Mouse (Mus musculus) thymus, postnatal 0 days (tissue): ENCODE measurements around the gene Brca2. TPM values are rescaled to one million over a fixed set of nuclear protein-coding genes. Genes with fewer than 3 reads are reported as not detected.

Source experiments
- DNase-seq: peaks from one replicate; pipeline ENCODE4 v3.0.0-alpha.2; 2015; ENCODE audit warnings: low spot score
- polyA plus RNA-seq: library from polyadenylated mRNA; unstranded; fragments of >200 nt; fragmentation: Nextera tagmentation; extraction: Ambion mirVana; gene quantifications from 2 replicates; pipeline ENCODE4 v1.2.1, GENCODE M21; 2015

The Brca2 gene
- polyA plus RNA-seq, 1 experiment from 2014 or later, result 23.0 TPM

GRCm38 (mm10) chr5:150561783-150562182, 39.4 kb downstream of the Brca2 start:
- DNase-seq, result no peak

- no peak for DNase-seq
These were observed 42.0 kb downstream of the Brca2 start for GRCm38 (mm10) chr5:150564426-150564825.

GRCm38 (mm10) chr5:150566226-150566625, 43.8 kb downstream of the Brca2 start:
- DNase-seq, result no peak

GRCm38 (mm10) chr5:150566971-150567370, 44.5 kb downstream of the Brca2 start:
- no peak for DNase-seq

GRCm38 (mm10) chr5:150570496-150571219, 48.2 kb downstream of the Brca2 start:
- DNase-seq, result no peak

- no peak for DNase-seq
These were observed 52.0 kb downstream of the Brca2 start for GRCm38 (mm10) chr5:150574403-150574802.

GRCm38 (mm10) chr5:150574885-150575284, 52.5 kb downstream of the Brca2 start:
- DNase-seq, result no peak

GRCm38 (mm10) chr5:150576832-150577231, 54.4 kb downstream of the Brca2 start:
- no peak for DNase-seq

GRCm38 (mm10) chr5:150578613-150579171, 56.3 kb downstream of the Brca2 start:
- no peak for DNase-seq

- DNase-seq, result no peak
These were observed 58.8 kb downstream of the Brca2 start for GRCm38 (mm10) chr5:150581180-150581579.

GRCm38 (mm10) chr5:150583181-150583580, 60.8 kb downstream of the Brca2 start:
- no peak for DNase-seq

GRCm38 (mm10) chr5:150583622-150584336, 61.3 kb downstream of the Brca2 start:
- DNase-seq, result no peak

GRCm38 (mm10) chr5:150584337-150584729, 61.9 kb downstream of the Brca2 start:
- no peak for DNase-seq

GRCm38 (mm10) chr5:150589945-150590344, 67.5 kb downstream of the Brca2 start:
- DNase-seq, result no peak

- peak; percentile 42 for DNase-seq
These were observed 69.9 kb downstream of the Brca2 start for GRCm38 (mm10) chr5:150592186-150592903.

GRCm38 (mm10) chr5:150592904-150593755, 70.7 kb downstream of the Brca2 start:
- DNase-seq, result peak; percentile 63

- DNase-seq, result peak; percentile 62
These were observed 71.6 kb downstream of the Brca2 start for GRCm38 (mm10) chr5:150593756-150594648.

GRCm38 (mm10) chr5:150594649-150595339, 72.4 kb downstream of the Brca2 start:
- DNase-seq, result no peak

- no peak for DNase-seq
These were observed 73.1 kb downstream of the Brca2 start for GRCm38 (mm10) chr5:150595366-150596016.
